ENCODE assay signal across 23 mouse cellular contexts in the genomic region with DNA sequence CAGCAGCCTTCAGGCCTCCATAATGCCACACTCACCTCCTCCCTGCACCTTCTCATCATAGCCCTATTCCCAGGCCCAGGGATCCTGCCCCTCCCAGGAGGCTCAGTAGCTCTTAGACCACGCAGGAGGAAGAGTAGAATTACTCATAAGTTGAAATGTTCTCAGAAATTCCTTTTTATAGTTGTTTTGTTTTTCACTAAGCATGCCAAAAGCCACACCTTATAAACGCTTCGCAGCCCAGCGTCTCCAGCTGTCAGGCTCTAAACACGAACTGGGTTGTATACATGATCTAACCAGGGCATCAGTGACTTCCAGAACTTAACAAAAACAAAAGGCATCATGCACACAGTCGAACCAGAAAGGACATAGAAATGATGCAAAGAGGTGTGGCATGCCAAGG.
DNase-seq lines count a peak whose midpoint lies in the region; ATAC-seq and TF ChIP-seq lines count a peak whose summit lies in the region.
"Had no signal": no experiment of that assay in that cellular context is flagged by ENCODE, and none has a peak within 500 bp of the region (broad histone marks: within the 10 kb centered on the region; RNA-seq: fewer than 3 reads in every experiment).

No protein-coding gene starts in this region.

- no peak for DNase-seq in gastrocnemius, adult 2 months
- no peak for DNase-seq in gastrocnemius, postnatal 4 days (ENCODE audit: low spot score in 2 of 2)
- DNase-seq in lung, embryonic 14.5 days: peak; percentile 45
- DNase-seq in lung, adult 18-20 months: no peak
- peak; percentile 53 for DNase-seq in 3134 (ENCODE audit: extremely low read depth, insufficient read length, low spot score)
- peak; percentile 48 for DNase-seq in NIH3T3 (ENCODE audit: low read depth)
- DNase-seq in kidney, postnatal 14 days: no peak
- DNase-seq: adrenal gland, adult 8-10 months; adrenal gland, postnatal 25 days; cerebellum, adult 18-20 months; cerebellum, adult 9-11 months; cerebellum, postnatal 25 days; gastrocnemius, postnatal 10 days; gastrocnemius, postnatal 36 days; heart, adult 11 months; kidney, adult 18-20 months had no signal

- no peak for ATAC-seq in lung, embryonic 14.5 days (ENCODE audit: insufficient read depth)
- ATAC-seq in cerebellum, adult (ENCODE audit: insufficient number of reproducible peaks, low FRiP score, low TSS enrichment): no peak
- ATAC-seq: forebrain, embryonic 15.5 days; intestine, embryonic 16.5 days had no signal

- H3K27me3 ChIP-seq in lung, embryonic 14.5 days (ENCODE audit: insufficient read depth, low read length): no peaks in the 10 kb centered on the region
- H3K27me3 ChIP-seq: embryonic facial prominence, embryonic 13.5 days; forebrain, embryonic 15.5 days; hindbrain, embryonic 12.5 days; hindbrain, embryonic 15.5 days had no signal

- intact Hi-C loops in gastrocnemius, adult 2 months (cut with DNase I): no loop called here

- no peak overlapping the region for H3K4me3 ChIP-seq in gastrocnemius, adult 2 months
- no peak overlapping the region for H3K4me3 ChIP-seq in lung, embryonic 14.5 days (ENCODE audit: low read depth, low read length)
- H3K4me3 ChIP-seq: embryonic facial prominence, embryonic 13.5 days; forebrain, embryonic 15.5 days; hindbrain, embryonic 12.5 days; hindbrain, embryonic 15.5 days had no signal

- H3K27ac ChIP-seq in gastrocnemius, adult 2 months: peak overlapping the region; percentile 12; the same call in 1 of the 2 replicates
- no peak overlapping the region for H3K27ac ChIP-seq in lung, embryonic 14.5 days (ENCODE audit: low read depth)
- H3K27ac ChIP-seq: embryonic facial prominence, embryonic 13.5 days; forebrain, embryonic 15.5 days; hindbrain, embryonic 12.5 days; hindbrain, embryonic 15.5 days had no signal

- TF ChIP-seq CTCF in gastrocnemius, adult 2 months (IDR thresholded peaks at IDR 0.05): no peak
- TF ChIP-seq CTCF in lung, embryonic 14.5 days (IDR thresholded peaks at IDR 0.05; ENCODE audit: low read depth): no peak

- 50% methylated on average over 6 of the region's 6 CpGs for WGBS in lung, embryonic 14.5 days

- H3K36me3 ChIP-seq in lung, embryonic 14.5 days (ENCODE audit: insufficient read depth): no peaks in the 10 kb centered on the region
- H3K36me3 ChIP-seq: embryonic facial prominence, embryonic 13.5 days; forebrain, embryonic 15.5 days; hindbrain, embryonic 12.5 days; hindbrain, embryonic 15.5 days had no signal

- H3K9ac ChIP-seq in lung, embryonic 14.5 days: no peak overlapping the region
- H3K9ac ChIP-seq: embryonic facial prominence, embryonic 13.5 days; forebrain, embryonic 15.5 days; hindbrain, embryonic 12.5 days; hindbrain, embryonic 15.5 days had no signal

- H3K4me1 ChIP-seq in lung, embryonic 14.5 days (ENCODE audit: insufficient read depth): peaks cover 11% of the 10 kb centered on the region
- H3K4me1 ChIP-seq: embryonic facial prominence, embryonic 13.5 days; forebrain, embryonic 15.5 days; hindbrain, embryonic 15.5 days had no signal

- H3K9me3 ChIP-seq in lung, embryonic 14.5 days (ENCODE audit: low read depth, low read length): no peaks in the 10 kb centered on the region
- H3K9me3 ChIP-seq: embryonic facial prominence, embryonic 13.5 days; forebrain, embryonic 15.5 days; hindbrain, embryonic 12.5 days; hindbrain, embryonic 15.5 days had no signal

- no peak overlapping the region for H3K4me2 ChIP-seq in lung, embryonic 14.5 days
- H3K4me2 ChIP-seq: embryonic facial prominence, embryonic 13.5 days; forebrain, embryonic 15.5 days; heart, embryonic 11.5 days; hindbrain, embryonic 12.5 days; hindbrain, embryonic 15.5 days had no signal

Comparison
In these comparisons a context has a peak if more than half of its experiments do, and no peak if none do; other contexts are left out.
1. DNase-seq: peak in lung, embryonic 14.5 days (single experiment), 3134 (single experiment) and NIH3T3 (single experiment); none in gastrocnemius, adult 2 months (single experiment), gastrocnemius, postnatal 4 days (0 of 2), lung, adult 18-20 months (0 of 2) and kidney, postnatal 14 days (single experiment).